Mouse (Mus musculus) stomach, embryonic 16.5 days (tissue): ENCODE results near the gene Vmn2r54. TPM values are rescaled to one million over a fixed set of nuclear protein-coding genes. Genes with fewer than 3 reads are reported as not detected.
"Not testable (repeated sequence)": the region's sequence is repeated elsewhere in the genome, so short reads cannot be mapped to it uniquely, and the experiment has no call there.

ENCODE experiments used
- ATAC-seq: fragments of 200-750 bp; cut with Nextera tagmentation; 2 replicates; pipeline ENCODE4 v1.8.0; 2017; ENCODE audit warnings: moderate number of reproducible peaks, moderate TSS enrichment; ENCODE audit not compliant: insufficient read depth, low FRiP score
- H3K27ac ChIP-seq: fragments of 300-500 bp; sonication (generic); 2 replicates; pipeline ENCODE4 v1.5.1; 2014; ENCODE audit warnings: low read length
- H3K27me3 ChIP-seq: fragments of 300-500 bp; sonication (generic); 2 replicates; pipeline ENCODE4 v1.6.1; 2014; ENCODE audit warnings: low read length, control low read depth, mixed read lengths; ENCODE audit not compliant: control insufficient read depth, insufficient read depth
- H3K36me3 ChIP-seq: fragments of 300-500 bp; sonication (generic); 2 replicates; pipeline ENCODE4 v1.6.1; 2014; ENCODE audit warnings: low read length; ENCODE audit not compliant: control insufficient read depth, insufficient read depth
- H3K4me1 ChIP-seq: fragments of 300-500 bp; sonication (generic); 2 replicates; pipeline ENCODE4 v1.6.1; 2014; ENCODE audit warnings: low read length, control low read depth, mixed read lengths; ENCODE audit not compliant: control insufficient read depth, insufficient read depth
- H3K4me2 ChIP-seq: fragments of 300-500 bp; sonication (generic); 2 replicates; pipeline ENCODE4 v1.6.1; 2014; ENCODE audit warnings: low read depth, low read length, mixed read lengths
- H3K4me3 ChIP-seq: fragments of 300-500 bp; sonication (generic); replicated peaks from 2 replicates; pipeline ENCODE4 v1.5.1; 2014; ENCODE audit warnings: mild to moderate bottlenecking, low read length
- H3K9ac ChIP-seq: fragments of 300-500 bp; sonication (generic); 2 replicates; pipeline ENCODE4 v1.6.1; 2014; ENCODE audit warnings: low read length
- H3K9me3 ChIP-seq: fragments of 300-500 bp; sonication (generic); replicated peaks from 2 replicates; pipeline ENCODE4 v1.6.1; 2016; ENCODE audit warnings: low read length, control low read depth; ENCODE audit not compliant: control insufficient read depth
- WGBS: fragments of 180-500 bp; shearing (Covaris S2); extraction: QIAGEN DNeasy Blood & Tissue Kit; methylation state at CpG from one replicate; pipeline ENCODE4 v1.1.7; 2014; 5-methylcytosine and 5-hydroxymethylcytosine counted together
- polyA plus RNA-seq: library from polyadenylated mRNA; unstranded; fragments of >200 nt; fragmentation: Nextera tagmentation; extraction: Ambion mirVana; gene quantifications from 2 replicates; pipeline ENCODE4 v1.2.1, GENCODE M21; 2015

Vmn2r54 gene
- not detected in 2 replicates for polyA plus RNA-seq

DNA sequence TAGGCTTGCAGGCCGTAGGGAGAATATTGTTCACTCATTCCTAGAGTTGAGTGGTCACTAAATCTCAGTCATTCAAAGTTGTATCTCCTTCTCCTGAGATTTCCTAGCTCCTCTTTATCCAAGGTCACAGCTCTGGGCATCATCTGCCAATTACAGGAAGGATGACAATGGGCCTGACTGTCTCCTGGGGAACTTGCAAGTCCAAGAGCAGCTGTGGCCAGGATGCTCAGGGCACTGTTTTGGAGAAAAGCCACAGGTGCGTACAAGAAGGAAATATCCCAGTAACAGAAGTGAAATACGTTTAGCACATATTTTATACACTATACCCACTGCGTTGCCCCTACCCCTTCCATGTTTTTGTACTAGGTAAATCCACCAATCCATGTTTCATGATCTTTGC lies at the start of gene Vmn2r54:
Vmn2r54 (minus strand) TSS at position 101 of the 400 bp plus-strand sequence.
- H3K9me3 ChIP-seq, H3K36me3 ChIP-seq, H3K27me3 ChIP-seq, ATAC-seq, H3K9ac ChIP-seq, H3K4me2 ChIP-seq, H3K4me1 ChIP-seq, H3K27ac ChIP-seq, H3K4me3 ChIP-seq: not testable (repeated sequence)
- 78% methylated on average over 3 of the region's 4 CpGs for WGBS

DNA sequence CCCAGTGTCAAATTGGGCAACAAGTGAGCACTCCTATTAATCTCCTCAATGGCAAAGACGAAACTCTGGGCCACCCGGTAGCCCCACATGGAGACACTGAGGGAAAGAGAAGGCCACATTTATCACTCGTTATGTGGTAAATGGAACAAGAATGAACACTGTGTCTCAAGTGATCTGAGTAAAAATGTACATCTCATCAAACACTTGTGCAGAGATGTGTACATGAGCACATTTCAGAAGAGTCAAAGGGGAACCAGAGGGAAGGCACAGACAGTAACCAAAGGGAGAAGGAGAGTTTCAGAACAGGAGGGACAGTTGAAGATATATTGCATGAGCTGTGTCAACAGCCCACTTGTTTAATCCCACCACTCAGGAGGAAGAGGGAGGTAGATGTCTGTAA lies 44.8 kb upstream of the Vmn2r54 start, which contains the start of gene Vmn2r55:
Vmn2r55 (minus strand) TSS at position 101 of the 400 bp plus-strand sequence.
- not testable (repeated sequence) for H3K9me3 ChIP-seq, H3K27me3 ChIP-seq, ATAC-seq, H3K4me3 ChIP-seq, H3K36me3 ChIP-seq, H3K4me2 ChIP-seq, H3K9ac ChIP-seq, H3K27ac ChIP-seq, H3K4me1 ChIP-seq
- 81% methylated on average over 3 of the region's 3 CpGs for WGBS

DNA sequence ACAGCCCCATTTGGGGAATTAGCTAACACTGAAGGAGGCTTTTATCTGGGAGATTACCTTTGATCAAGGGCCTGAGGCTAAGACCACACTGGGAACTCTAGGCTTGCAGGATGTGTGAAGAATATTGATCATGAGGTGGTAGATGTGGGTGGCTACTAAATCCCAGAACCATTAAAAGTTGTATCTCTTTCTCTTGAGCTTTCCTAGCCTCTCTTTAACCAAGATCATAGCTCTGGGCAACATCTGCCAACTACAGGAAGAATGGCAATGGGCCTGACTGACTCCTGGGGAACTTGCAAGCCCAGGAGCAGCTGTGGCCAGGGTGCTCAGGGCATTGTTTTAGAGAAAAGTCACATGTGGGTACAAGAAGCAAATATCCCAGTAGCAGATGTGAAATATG lies 31.4 kb downstream of the Vmn2r54 start, which contains the start of gene Vmn2r53:
Vmn2r53 (minus strand) TSS at position 101 of the 400 bp plus-strand sequence.
- Histone ChIP-seq H3K27me3 (no peaks in the 10 kb centered on the region), H3K4me3 (no peak within 1 kb of the TSS), H3K9ac (no peak within 1 kb of the TSS), H3K4me2 (no peak within 1 kb of the TSS), H3K9me3 (0 out of 2 replicates have a peak, but pooled peaks cover 4% of the 10 kb centered on the region), H3K27ac (no peak within 1 kb of the TSS), H3K4me1 (no peaks in the 10 kb centered on the region), H3K36me3 (no peaks in the 10 kb centered on the region)
- no peak for ATAC-seq

Other genes with a start within 250 kb of the Vmn2r54 start
- 3.9 and 4.1 TPM in 2 replicates for gene Zfp551, start 217.6 kb downstream of the Vmn2r54 start, polyA plus RNA-seq
- 16.6 and 16.8 TPM in 2 replicates for gene Zfp606, start 162.0 kb downstream of the Vmn2r54 start, polyA plus RNA-seq
- gene 2900092C05Rik, start 127.8 kb downstream of the Vmn2r54 start, polyA plus RNA-seq, result not detected in 2 replicates
- 0.01 TPM in 1 of 2 replicates, not detected in the other for gene Vmn2r53, start 31.5 kb downstream of the Vmn2r54 start, polyA plus RNA-seq
- gene Vmn2r55, start 44.7 kb upstream of the Vmn2r54 start, polyA plus RNA-seq, result not detected in 2 replicates
- not detected in 2 replicates for gene Vmn2r56, start 94.7 kb upstream of the Vmn2r54 start, polyA plus RNA-seq
- 5.7 and 7.6 TPM in 2 replicates for gene Zscan18, start 163.3 kb upstream of the Vmn2r54 start, polyA plus RNA-seq
- 13.8 and 14.5 TPM in 2 replicates for gene Zfp329, start 178.5 kb upstream of the Vmn2r54 start, polyA plus RNA-seq
- 36.0 and 38.7 TPM in 2 replicates for gene Zfp110, start 194.4 kb upstream of the Vmn2r54 start, polyA plus RNA-seq
- 3.3 and 3.7 TPM in 2 replicates for gene Zfp128, start 240.9 kb upstream of the Vmn2r54 start, polyA plus RNA-seq